8 mouse cellular contexts compared by ENCODE assay signal in the genomic region with DNA sequence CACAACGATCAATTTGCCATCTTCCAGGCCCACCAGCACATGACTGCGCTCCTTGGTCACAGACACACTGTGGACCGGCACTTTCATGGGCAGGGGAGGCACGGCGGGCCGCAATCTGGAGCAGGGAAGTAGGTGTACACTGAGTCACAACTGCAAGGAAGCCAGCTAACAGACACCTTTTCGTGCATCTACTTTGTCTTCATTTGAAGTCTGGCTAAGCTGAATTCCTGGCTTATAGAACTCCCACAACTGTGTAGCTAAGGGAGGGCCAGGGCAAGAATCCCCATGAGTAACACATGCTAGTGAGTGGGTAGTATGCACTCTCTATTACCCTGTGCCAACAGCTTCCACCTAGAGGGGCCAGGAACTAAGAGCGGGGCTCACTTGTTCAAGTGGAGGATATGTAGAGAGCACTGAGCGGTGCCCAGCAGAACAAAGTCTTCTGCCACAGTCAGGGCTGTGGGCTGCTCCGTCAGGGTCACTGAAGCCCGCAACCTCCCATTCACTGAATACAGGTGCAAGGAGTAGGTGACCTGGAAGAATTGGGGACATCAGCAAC. TPM values are rescaled to one million over a fixed set of nuclear protein-coding genes. Genes with fewer than 3 reads are reported as not detected.
DNase-seq lines count a peak whose midpoint lies in the region; ATAC-seq and TF ChIP-seq lines count a peak whose summit lies in the region.

No protein-coding gene starts in this region.

- 65% methylated on average over 11 of the region's 11 CpGs for WGBS in embryonic facial prominence, embryonic 15.5 days
- WGBS in intestine, embryonic 16.5 days = 73% methylated on average over 11 of the region's 11 CpGs
- WGBS in neural tube, embryonic 14.5 days = 73% methylated on average over 11 of the region's 11 CpGs
- WGBS in thymus, adult 2 months = 95% methylated on average over 11 of the region's 11 CpGs

- DNase-seq in layer of hippocampus, adult 2 months (ENCODE audit: low spot score in 2 of 2) = no peak
- no peak for DNase-seq in layer of hippocampus, adult 9-11 months
- DNase-seq in thymus, postnatal 0 days (ENCODE audit: low spot score) = no peak
- no peak for DNase-seq in thymus, adult 2 months
- no peak for DNase-seq in right cerebral cortex, postnatal 25 days

- peak overlapping the region; percentile 81 for H3K27ac ChIP-seq in layer of hippocampus, adult 2 months
- peak overlapping the region; percentile 92 for H3K27ac ChIP-seq in embryonic facial prominence, embryonic 15.5 days (replicated peaks)
- H3K27ac ChIP-seq in intestine, embryonic 16.5 days (ENCODE audit: low read length) = no peak overlapping the region; the same call in 1 of the 2 replicates
- H3K27ac ChIP-seq in neural tube, embryonic 14.5 days (ENCODE audit: low read depth, low read length) = peak overlapping the region; percentile 80
- H3K27ac ChIP-seq in thymus, adult 2 months (ENCODE audit: control insufficient read depth, insufficient read depth, low read length) = no peak overlapping the region

- H3K27me3 ChIP-seq in embryonic facial prominence, embryonic 15.5 days = peaks cover 4% of the 10 kb centered on the region; the same call in 1 of the 2 replicates
- H3K27me3 ChIP-seq in intestine, embryonic 16.5 days (replicated peaks; ENCODE audit: control insufficient read depth, insufficient read depth, low read length) = no peaks in the 10 kb centered on the region
- H3K27me3 ChIP-seq in neural tube, embryonic 14.5 days (ENCODE audit: control insufficient read depth, insufficient read depth, low read length) = no peaks in the 10 kb centered on the region
- no peaks in the 10 kb centered on the region for H3K27me3 ChIP-seq in thymus, adult 2 months (ENCODE audit: control insufficient read depth, insufficient read depth, low read length)

- TF ChIP-seq CTCF in layer of hippocampus, adult 2 months (conservative IDR thresholded peaks at IDR 0.05) = no peak
- TF ChIP-seq CTCF in thymus, adult 2 months (IDR thresholded peaks at IDR 0.05; ENCODE audit: borderline replicate concordance, control insufficient read depth, extremely low read depth, insufficient read depth, low read length, poor library complexity) = no peak

- no peak for ATAC-seq in embryonic facial prominence, embryonic 15.5 days (ENCODE audit: insufficient number of reproducible peaks, low FRiP score, low TSS enrichment, low read depth)
- no peak for ATAC-seq in intestine, embryonic 16.5 days
- peak; percentile 21; the same call in 1 of the 2 replicates for ATAC-seq in neural tube, embryonic 14.5 days (ENCODE audit: low read depth)

- H3K4me2 ChIP-seq in embryonic facial prominence, embryonic 15.5 days (replicated peaks) = peak overlapping the region; percentile 96
- peak overlapping the region; percentile 99 for H3K4me2 ChIP-seq in intestine, embryonic 16.5 days (ENCODE audit: low read depth, low read length)
- H3K4me2 ChIP-seq in neural tube, embryonic 14.5 days (ENCODE audit: low read depth, low read length) = peak overlapping the region; percentile 94

- peaks cover 33% of the 10 kb centered on the region for H3K4me1 ChIP-seq in embryonic facial prominence, embryonic 15.5 days
- H3K4me1 ChIP-seq in intestine, embryonic 16.5 days (ENCODE audit: control insufficient read depth, insufficient read depth, low read length) = peaks cover 20% of the 10 kb centered on the region
- peaks cover 12% of the 10 kb centered on the region; the same call in 1 of the 2 replicates for H3K4me1 ChIP-seq in neural tube, embryonic 14.5 days (ENCODE audit: control insufficient read depth, insufficient read depth, low read length)
- H3K4me1 ChIP-seq in thymus, adult 2 months (replicated peaks; ENCODE audit: control insufficient read depth, insufficient read depth, low read length) = no peaks in the 10 kb centered on the region

- no peak for TF ChIP-seq POLR2A in thymus, adult 2 months (IDR thresholded peaks at IDR 0.05; ENCODE audit: control insufficient read depth, extremely low read depth, insufficient read depth, low read length, poor library complexity)

- H3K9me3 ChIP-seq in embryonic facial prominence, embryonic 15.5 days (replicated peaks) = no peaks in the 10 kb centered on the region
- H3K9me3 ChIP-seq in intestine, embryonic 16.5 days (ENCODE audit: control insufficient read depth, low read length) = no peaks in the 10 kb centered on the region
- H3K9me3 ChIP-seq in neural tube, embryonic 14.5 days (ENCODE audit: control insufficient read depth, low read length) = no peaks in the 10 kb centered on the region

- H3K36me3 ChIP-seq in embryonic facial prominence, embryonic 15.5 days = peaks cover 18% of the 10 kb centered on the region
- H3K36me3 ChIP-seq in intestine, embryonic 16.5 days (ENCODE audit: control insufficient read depth, insufficient read depth, low read length) = no peaks in the 10 kb centered on the region; the same call in 1 of the 2 replicates
- no peaks in the 10 kb centered on the region for H3K36me3 ChIP-seq in neural tube, embryonic 14.5 days (ENCODE audit: control insufficient read depth, insufficient read depth, low read length)
- peaks cover 56% of the 10 kb centered on the region for H3K36me3 ChIP-seq in thymus, adult 2 months (ENCODE audit: control insufficient read depth, insufficient read depth, low read length)

- H3K9ac ChIP-seq in embryonic facial prominence, embryonic 15.5 days = peak overlapping the region; percentile 57
- H3K9ac ChIP-seq in intestine, embryonic 16.5 days (ENCODE audit: low read depth, low read length) = peak overlapping the region; percentile 75
- H3K9ac ChIP-seq in neural tube, embryonic 14.5 days (replicated peaks; ENCODE audit: low read depth, low read length) = peak overlapping the region; percentile 66

- H3K4me3 ChIP-seq in layer of hippocampus, adult 2 months = peak overlapping the region; percentile 59
- peak overlapping the region; percentile 60 for H3K4me3 ChIP-seq in embryonic facial prominence, embryonic 15.5 days (replicated peaks)
- H3K4me3 ChIP-seq in intestine, embryonic 16.5 days (ENCODE audit: low read length) = peak overlapping the region; percentile 63
- peak overlapping the region; percentile 36 for H3K4me3 ChIP-seq in neural tube, embryonic 14.5 days (ENCODE audit: low read depth, low read length)
- no peak overlapping the region for H3K4me3 ChIP-seq in thymus, adult 2 months (ENCODE audit: control insufficient read depth, insufficient read depth, low read length)

RNA-seq across cellular contexts. Expression of gene Nradd, which starts 1.2 kb away (rescaled TPM):
- 1 to 10 TPM; 1.9 to 3.4 TPM for total RNA-seq in layer of hippocampus, adult 2 months (2021)
- polyA plus RNA-seq in embryonic facial prominence, embryonic 15.5 days (2015; fragmentation: Nextera tagmentation; extraction: Ambion mirVana) = 51.4 and 51.7 TPM in 2 replicates
- polyA plus RNA-seq in intestine, embryonic 16.5 days (2015; fragmentation: Nextera tagmentation; extraction: Ambion mirVana) = 25.7 and 28.4 TPM in 2 replicates
- 14.1 and 21.4 TPM in 2 replicates for polyA plus RNA-seq in neural tube, embryonic 14.5 days (2014; fragmentation: Nextera tagmentation; extraction: Ambion mirVana)
- polyA plus RNA-seq in thymus, postnatal 0 days (2015; fragmentation: Nextera tagmentation; extraction: Ambion mirVana) = 4.3 and 5.3 TPM in 2 replicates
- 9.2 and 13.2 TPM in 2 replicates for polyA plus RNA-seq in thymus, adult 2 months (2012; rRNA removed)

RNA-seq across cellular contexts. Expression of gene Nbeal2, which starts 28.5 kb away (rescaled TPM):
- total RNA-seq in layer of hippocampus, adult 2 months (2021) = 10 to 100 TPM; 17.7 to 18.0 TPM
- polyA plus RNA-seq in embryonic facial prominence, embryonic 15.5 days (2015; fragmentation: Nextera tagmentation; extraction: Ambion mirVana) = 4.9 and 6.7 TPM in 2 replicates
- 4.0 and 4.2 TPM in 2 replicates for polyA plus RNA-seq in intestine, embryonic 16.5 days (2015; fragmentation: Nextera tagmentation; extraction: Ambion mirVana)
- 4.8 and 5.0 TPM in 2 replicates for polyA plus RNA-seq in neural tube, embryonic 14.5 days (2014; fragmentation: Nextera tagmentation; extraction: Ambion mirVana)
- 15.7 and 19.1 TPM in 2 replicates for polyA plus RNA-seq in thymus, postnatal 0 days (2015; fragmentation: Nextera tagmentation; extraction: Ambion mirVana)
- 297 and 301 TPM in 2 replicates for polyA plus RNA-seq in thymus, adult 2 months (2012; rRNA removed)

RNA-seq across cellular contexts. Expression of gene Ccdc12, which starts 30.9 kb away (rescaled TPM):
- total RNA-seq in layer of hippocampus, adult 2 months (2021) = 10 to 100 TPM; 50.2 to 66.0 TPM
- 131 and 139 TPM in 2 replicates for polyA plus RNA-seq in embryonic facial prominence, embryonic 15.5 days (2015; fragmentation: Nextera tagmentation; extraction: Ambion mirVana)
- 168 and 188 TPM in 2 replicates for polyA plus RNA-seq in intestine, embryonic 16.5 days (2015; fragmentation: Nextera tagmentation; extraction: Ambion mirVana)
- 101 and 112 TPM in 2 replicates for polyA plus RNA-seq in neural tube, embryonic 14.5 days (2014; fragmentation: Nextera tagmentation; extraction: Ambion mirVana)
- 210 and 226 TPM in 2 replicates for polyA plus RNA-seq in thymus, postnatal 0 days (2015; fragmentation: Nextera tagmentation; extraction: Ambion mirVana)
- 105 and 152 TPM in 2 replicates for polyA plus RNA-seq in thymus, adult 2 months (2012; rRNA removed)

Comparison
In these comparisons a context has a peak if more than half of its experiments do, and no peak if none do; other contexts are left out.
1. RNA of gene Nbeal2, which starts 28.5 kb away (polyA plus RNA-seq): 297 to 301 TPM in thymus, adult 2 months; 15.7 to 19.1 TPM in thymus, postnatal 0 days, 4.9 to 6.7 TPM in embryonic facial prominence, embryonic 15.5 days, 4.8 to 5.0 TPM in neural tube, embryonic 14.5 days and 4.0 to 4.2 TPM in intestine, embryonic 16.5 days; every median in the first group is over 10 times any median in the second.
2. H3K27ac ChIP-seq: peak in layer of hippocampus, adult 2 months (single experiment), embryonic facial prominence, embryonic 15.5 days (single experiment) and neural tube, embryonic 14.5 days (single experiment); none in intestine, embryonic 16.5 days (single experiment) and thymus, adult 2 months (single experiment).
3. Peak in every context shown above with its lines, with median percentiles within 50 percentile points of each other: H3K4me2 ChIP-seq and H3K9ac ChIP-seq.